Mouse (Mus musculus): ENCODE data around the gene Phkb. TPM values are rescaled to one million over a fixed set of nuclear protein-coding genes. Genes with fewer than 3 reads are reported as not detected.

The Phkb gene
- total RNA-seq, 1 experiment from 2014 or later: 61.2 TPM

DNA sequence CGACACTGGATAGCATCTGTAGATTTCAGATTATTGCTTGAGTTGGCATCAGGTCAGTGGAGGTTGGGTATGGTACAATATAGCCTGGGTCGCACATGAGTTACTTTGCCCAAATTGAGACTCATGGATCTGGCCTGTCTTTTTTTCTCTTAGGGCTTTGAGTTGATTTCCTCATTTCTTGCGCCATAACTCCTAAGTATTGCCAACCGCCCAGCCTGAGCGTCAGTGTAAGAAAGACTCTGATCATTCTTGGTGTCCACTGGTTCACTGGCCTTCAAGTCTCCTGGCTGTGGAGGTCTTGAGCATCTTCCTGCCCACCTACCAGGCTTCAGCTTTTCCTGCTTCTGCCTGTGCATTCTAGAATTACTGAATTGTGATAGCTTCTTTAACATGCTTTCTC lies 104.1 kb downstream of the Phkb start:
- no peak for DNase-seq

DNA sequence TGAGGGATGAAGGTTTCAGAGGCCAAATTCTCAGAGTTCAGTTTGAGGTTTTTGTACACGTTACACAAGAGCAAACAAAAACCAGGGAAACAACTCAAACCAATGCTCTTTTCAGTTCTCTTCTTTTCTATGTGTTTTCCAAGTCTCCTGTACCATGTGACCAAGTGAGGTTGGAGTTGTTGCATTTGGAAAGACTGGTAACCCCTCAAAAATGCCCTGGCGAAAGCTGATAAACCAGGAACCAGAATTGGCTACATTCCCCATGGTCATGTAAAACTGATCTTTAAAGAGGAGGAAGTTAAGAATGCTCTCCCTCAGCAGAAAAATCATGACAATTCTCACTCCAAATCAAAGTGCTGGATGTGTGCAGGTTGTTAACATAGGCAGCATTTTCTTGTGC lies 117.6 kb downstream of the Phkb start:
- no peak for DNase-seq

DNA sequence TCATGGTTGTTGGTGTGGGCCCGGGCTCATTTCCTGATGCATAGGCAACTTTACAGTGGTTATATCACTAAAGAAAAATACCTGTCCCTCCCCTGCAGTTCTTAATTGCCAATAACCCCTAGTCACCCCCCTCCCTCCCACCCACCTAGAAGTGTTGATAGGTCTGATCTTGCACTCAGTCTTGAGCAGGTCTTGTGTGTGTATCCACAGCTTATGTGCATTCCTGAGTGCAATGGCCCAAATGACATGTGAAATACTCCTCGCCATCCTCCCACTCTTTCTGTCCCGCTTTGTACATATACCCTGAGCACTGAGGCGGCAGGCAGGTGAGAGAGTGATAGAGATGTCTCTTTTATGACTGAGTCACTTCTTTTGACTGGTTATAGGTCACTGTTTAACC lies 119.1 kb downstream of the Phkb start:
- DNase-seq: no peak

DNA sequence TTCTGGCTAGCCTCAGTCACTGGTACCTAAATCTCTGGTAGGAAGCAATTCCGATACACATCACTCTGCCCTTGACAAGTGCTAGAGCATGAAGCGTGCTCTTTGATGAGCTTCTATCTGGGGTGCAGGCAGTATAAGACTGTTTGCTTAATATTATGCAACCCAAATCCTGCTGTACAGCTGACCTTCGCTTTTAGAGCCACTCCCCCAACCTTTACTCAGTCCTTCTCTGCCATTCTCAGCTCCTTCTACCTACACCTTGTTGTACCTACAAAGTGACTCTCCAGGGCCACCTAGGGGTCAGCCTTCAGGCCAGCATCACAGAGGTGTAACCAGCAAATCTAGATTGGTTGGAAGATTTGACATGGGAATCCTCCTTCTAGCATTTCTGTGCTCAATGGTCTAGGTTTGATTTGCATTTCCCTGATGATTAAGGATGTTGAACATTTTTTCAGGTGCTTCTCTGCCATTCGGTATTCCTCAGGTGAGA lies 136.9 kb downstream of the Phkb start:
- no peak for DNase-seq

DNA sequence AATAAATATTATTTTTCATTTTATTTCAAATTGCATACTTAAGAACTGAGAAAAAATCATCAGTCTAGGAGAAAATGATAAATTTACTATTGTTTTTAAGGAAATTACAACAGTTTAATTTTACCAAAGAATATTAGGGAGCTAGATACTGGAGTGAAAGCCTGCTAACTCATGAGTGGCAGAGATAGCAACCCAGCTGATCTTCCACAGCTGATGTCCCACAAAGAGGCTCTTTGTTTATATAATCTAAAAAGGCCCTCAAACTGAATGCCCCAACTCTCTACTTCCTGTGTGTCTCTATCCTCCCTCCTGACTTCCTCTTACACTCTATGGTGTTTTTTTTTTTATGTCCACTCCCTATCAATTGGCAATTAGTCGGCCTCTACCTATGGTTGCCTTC lies 152.2 kb downstream of the Phkb start:
- no peak for DNase-seq

DNA sequence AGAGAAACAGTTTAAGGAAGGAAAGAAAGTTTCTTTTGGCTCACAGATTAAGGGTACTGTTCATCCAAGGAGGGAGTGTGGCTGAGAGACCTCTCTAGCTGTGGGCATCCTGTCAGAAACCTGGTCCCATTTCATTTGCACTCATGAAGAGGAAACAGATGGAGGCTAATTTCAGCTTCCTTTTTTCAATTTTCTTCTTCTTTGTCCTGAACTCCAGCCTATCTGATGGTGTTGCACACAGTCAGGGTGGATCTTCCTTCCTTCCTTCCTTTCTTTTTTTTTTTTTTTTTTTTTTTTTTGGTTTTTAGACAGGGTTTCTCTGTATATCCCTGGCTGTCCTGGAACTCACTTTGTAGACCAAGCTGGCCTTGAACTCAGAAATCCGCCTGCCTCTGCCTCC lies 152.9 kb downstream of the Phkb start:
- no peak for DNase-seq

DNA sequence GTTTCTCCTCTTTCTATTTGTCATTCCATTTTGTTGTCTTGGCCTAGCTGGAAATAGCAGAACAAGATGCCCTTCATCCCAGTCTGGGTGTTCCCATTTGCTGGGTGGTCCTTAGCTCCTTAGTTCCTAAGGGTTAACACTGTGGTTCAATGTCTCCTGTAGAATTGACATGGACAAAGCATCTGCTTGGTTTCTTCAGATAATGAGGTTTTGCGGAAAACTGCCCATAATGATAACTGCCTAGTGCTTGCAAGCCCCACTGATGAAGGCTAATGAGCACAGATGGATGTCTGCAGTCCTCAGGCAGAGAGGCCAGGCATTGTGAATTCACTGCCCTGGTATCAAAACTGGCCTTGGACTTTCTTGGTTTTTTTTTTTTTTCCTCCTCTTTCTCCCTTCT lies 155.2 kb downstream of the Phkb start:
- DNase-seq: no peak

DNA sequence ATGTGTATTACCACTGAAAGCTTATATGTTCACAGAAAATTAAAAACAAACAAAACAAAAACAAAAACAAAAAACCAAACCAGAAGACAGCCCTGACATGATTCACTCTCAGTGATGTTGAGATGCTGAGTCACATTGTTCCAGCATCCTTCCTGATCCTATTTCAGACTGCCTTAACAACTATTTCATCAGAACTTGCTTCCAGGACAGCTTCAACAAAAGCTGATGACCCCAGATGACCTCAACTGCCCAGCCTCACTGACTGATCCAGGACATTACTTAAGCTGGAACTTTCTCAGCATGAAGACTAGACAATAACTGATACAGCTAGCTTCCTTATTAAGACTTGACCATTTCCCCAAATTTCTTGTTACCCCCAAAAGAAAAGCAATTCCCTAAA lies 165.7 kb downstream of the Phkb start:
- DNase-seq: no peak

DNA sequence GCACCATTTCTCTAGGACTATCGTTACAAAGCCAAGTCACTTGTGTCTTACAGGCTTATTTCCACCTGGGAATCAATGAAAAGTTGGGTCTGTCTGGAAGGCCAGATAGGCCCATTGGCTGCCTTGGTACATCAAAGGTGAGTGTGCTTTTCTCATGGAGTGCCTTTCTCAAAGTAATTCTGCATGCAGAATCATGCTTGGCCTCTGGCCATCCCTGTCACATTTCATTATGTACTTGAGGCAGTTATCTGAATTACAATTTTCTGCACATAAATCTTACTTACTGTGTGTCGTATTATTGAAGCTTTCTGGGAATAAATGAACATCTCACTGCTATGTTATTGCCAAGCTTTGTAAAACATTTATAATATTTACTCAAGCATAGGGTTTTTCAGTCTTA lies 176.0 kb downstream of the Phkb start:
- no peak for DNase-seq

DNA sequence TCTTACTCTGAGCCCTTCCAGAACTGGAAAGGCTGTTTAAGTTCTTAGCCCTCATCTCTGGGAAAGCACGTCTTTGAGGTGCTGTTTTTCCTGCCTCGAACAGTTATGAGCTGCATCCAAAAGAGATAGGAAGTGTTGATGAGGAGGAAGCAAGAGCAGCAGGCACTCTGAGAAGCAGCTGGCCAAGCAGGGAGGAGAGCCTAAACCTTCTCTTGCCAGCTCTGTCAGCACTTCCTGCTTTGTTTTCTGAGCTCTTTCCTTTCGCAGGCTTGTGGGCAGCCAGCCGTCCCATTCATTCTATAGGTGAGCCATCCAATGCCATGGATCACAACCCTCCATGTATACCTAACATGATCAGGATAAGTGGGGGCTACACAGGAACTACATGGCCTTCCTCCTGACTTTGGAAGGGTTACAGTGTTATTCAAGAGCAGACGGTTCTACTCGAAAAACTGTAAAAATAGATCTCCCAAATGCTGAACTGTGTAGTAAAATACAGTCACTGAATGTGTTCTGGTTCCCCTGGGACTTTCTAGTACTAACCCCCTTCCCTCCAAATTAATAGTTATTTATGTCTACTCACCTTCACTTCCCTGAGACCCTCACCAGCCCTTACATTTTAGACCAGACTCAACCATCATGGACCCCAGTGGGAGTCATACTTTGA lies 188.0 kb downstream of the Phkb start:
- DNase-seq: no peak

DNA sequence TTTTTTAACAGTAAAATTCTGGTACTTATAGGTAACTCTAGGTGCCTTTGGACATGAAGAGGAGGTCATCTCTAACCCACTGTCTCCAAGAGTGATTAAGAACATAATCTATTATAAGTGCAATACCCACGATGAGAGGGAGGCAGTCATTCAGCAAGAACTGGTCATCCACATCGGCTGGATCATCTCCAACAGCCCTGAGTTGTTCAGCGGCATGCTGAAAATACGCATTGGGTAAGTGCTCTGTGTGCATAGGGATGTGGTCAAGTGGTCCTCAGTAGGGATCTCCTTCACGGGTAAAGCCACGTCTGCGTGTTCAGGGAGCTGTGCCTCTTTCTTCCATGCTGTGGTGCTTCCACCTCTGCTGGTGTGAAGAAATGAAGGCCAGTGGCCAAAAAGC lies 188.7 kb downstream of the Phkb start:
- no peak for DNase-seq

DNA sequence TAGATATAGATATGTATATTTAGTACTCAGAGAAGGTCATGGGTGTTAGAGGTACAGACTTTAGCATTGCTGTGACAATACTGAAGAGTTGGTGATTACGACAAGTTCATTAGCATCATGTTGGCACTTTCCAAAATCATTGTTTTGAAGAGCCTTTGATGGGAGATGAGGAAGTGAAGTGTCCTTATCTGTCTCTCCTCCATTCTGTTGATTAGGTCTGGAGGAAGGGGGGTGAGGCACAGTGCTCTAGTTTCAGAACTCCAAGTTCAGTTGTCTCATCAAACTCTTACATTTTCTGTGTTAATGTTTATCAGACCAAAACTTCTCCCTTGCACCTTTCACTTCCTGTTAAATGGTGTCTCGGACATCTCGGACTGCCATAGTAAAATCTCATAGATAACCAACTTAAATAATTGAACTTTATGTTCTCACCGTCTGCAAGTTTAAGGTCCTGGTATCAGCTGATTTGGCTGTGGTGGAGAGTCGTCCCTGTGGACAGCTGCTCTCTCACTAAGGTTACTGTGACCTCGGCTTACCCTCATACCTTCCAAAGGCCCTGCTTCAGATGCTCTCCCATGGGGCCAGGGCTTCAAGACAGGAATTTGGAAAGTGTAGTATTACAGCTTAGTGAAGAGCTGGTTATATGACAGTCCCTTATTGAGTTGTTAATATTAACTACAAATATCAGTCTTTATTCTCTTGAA lies 194.1 kb downstream of the Phkb start:
- DNase-seq: no peak

DNA sequence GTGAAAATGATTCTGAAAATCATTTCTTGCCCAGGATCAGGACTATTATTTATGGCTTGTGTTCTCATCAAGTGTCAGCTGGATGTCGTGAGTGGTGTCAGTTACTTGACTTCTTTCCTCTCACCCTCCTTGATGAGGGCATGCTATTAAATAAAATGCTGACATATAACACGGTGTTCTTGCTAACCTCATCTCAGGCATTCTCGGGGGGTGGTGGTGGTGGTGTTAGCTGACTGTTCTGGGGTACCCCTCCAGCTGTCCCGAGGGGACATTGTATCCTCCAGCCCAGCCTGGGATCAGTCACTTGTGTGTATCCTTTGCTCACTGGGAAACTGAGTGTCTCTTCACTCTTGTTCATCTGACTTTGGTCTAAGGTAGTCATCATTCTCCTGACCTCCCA lies 194.6 kb downstream of the Phkb start:
- DNase-seq: no peak

DNA sequence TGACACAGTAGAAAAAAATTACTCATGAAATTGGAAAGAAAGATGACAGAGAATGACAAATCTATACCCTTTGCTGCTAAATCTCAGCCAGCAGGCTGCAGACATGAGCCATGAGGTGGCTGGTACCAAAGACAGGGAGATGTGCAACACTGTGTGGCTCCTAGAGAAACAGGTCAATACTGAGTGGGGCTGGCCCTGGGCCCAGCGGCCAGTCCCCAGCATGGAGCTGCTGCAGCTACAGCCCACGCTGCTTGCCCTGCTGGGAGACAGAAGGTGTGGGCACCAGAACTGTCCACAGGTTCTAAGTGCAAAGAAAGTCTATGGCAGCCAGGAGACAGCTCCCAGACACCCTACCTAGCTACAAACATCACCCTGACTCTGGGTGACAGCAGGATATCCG lies 197.7 kb downstream of the Phkb start:
- no peak for DNase-seq

DNA sequence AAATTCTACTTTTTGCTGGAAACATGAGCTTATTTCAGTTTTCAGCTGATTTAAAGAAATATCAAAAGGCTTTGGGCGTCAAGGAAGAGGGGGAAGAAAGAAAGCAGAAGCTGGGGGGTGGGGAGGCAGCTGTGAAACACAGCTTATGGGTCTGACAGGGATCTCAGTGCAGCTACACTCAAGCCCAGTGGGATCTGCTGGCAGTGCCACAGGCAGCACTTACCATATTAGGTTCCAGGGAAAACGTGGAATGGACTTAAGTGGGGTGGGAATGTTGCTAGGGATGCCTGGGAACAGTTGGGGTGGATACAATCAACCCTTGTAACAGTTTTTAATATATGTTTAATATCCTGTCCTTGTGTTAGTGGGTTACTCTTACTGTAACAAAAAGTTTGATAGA lies 201.3 kb downstream of the Phkb start:
- DNase-seq: no peak

DNA sequence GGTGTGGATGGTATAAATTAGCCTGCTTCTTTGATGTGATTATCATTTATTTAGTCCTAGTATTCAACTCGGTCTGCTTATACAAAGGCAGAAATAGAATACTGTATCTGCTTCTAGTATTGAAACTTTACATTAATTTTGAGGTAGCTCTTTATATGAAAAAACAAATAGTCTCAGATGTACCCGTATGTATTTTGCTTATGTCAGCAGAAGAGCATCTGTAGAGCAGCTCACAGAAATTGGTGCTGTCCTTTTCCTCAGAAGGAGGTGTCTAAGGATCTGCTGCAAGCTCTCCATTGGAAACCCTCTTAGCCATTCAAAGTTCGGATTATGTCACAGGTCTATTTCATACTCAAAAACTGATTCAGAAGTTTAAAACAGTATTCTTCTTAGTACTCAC lies 210.1 kb downstream of the Phkb start:
- DNase-seq: no peak

DNA sequence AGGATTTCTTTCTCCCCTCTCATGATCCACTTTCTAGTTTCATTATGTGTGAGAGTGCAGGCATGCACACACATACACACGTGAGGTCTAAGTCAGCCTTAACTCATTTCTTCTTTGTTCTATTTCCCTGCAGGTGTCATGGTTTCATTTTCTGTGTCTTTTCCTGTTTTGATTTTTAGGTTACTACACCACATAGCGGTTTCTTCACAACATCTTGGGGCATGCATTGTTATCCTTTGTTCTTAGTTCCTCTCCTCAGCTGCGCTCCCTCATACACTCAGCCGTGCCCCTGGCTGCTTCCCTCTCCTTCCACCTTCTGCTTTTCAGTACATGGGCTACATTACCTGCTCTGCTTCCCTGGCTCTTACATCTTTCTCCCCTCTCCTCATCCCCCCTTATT lies 211.2 kb downstream of the Phkb start:
- no peak for DNase-seq

DNA sequence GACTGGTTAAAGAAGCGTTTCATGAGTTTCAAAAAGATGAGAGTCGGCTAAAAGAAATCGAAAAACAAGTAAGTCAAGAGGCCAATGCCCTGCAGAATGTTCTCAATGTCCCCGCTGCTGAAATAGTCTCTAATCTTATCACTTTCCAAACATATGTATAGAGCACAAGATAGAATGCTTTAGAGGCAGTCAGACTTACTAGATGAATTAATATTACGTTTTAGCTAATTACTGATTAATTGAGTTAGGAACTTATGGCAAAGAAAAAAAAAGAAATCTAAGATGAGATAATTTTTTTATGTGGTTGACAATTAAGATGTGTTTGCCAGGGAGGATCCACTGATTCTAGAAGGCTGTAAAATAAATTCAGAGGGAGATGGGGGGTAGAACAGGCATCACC lies 217.9 kb downstream of the Phkb start:
- DNase-seq: no peak

DNA sequence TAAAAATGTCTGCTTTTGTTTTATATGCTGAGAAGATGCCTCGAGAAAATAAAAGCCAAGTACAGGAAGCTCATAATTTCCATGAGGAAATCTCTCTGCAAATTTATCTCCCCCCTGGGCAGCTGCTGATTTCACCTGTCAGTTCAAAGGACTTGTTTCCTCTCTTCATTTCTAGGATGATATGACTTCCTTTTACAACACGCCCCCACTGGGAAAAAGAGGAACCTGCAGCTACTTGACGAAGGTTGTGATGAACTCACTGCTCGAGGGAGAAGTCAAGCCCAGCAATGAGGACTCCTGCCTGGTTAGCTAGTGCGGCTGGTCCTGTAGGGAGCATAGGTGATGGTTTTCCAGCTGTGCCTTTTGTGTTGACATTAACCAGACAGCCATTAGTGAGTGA lies 218.4 kb downstream of the Phkb start:
- DNase-seq: no peak

DNA sequence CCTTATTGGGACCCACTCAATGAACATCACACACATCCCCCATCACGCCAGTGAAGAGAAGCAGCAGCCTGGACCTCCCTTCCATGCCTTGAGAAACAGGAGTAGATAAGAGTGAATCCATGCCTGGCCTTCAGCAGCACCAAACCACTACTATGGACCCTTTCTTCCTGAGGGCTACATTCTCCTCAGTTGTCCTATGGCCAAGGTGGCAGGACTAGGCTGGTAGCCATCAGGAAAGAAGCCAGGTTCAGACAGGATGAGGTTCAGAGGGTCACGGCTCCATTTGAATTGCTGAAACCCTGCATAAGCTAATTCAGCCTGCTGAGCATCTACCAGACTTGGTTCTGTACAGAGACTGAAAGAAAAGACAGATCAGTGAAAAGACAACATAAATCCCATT lies 222.7 kb downstream of the Phkb start:
- no peak for DNase-seq

DNA sequence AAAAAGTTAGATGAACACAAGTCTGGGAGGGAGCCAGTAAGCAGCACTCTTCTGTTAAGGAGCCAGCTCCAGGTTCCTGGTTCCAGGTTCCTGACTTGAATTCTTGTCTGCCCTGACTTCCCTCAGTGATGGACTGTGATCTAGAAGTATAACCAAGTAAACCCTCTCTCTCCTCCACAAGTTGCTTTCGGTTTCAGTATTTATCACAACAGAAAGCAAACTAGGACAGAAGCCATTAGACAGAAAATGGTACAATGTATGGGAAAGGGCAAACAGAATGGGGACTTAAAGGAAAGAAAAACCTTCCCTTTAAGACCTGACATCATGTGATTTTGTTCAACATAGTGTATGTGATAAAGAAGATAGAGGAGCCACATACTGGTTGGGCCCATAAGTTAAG lies 238.7 kb downstream of the Phkb start:
- no peak for DNase-seq

DNA sequence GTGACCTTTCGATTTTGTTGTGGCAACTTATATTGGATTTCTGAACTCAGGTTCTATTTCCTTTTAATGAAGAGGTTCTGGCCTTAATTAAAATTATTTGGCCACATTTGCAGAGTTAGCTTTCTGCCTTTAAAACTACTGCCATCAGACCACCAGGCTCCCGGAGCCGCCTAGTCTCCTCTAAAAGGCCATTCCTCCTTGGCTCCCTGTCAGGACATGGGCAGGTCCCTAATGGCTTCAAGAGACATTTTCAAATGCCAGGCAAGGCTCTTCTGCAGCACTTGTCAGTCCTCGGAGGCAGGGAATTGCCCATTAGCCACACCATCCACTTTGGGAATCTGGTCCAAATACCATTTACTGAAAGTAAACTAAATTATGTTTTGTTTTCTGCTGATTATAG lies 242.6 kb downstream of the Phkb start:
- DNase-seq: peak; percentile 8

DNA sequence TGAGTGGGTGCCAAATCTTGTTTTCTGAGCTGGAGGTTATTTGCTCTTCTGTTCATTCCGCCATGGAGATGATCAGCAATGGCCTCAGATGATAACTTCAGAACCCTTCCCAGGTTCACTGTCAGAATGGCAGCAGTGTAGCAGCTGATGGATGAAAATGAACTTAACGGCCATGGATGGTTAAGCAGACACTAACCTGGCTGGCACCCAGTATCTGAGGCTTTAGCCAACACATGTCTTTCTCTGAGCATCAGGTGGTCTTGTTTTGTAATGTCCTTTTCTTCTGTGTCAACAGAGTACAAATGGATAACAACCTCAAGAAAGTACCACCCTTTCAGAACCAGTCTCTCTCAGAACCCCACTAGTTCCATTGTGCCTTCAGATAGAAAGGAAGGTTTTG lies 246.0 kb downstream of the Phkb start:
- DNase-seq: no peak

DNA sequence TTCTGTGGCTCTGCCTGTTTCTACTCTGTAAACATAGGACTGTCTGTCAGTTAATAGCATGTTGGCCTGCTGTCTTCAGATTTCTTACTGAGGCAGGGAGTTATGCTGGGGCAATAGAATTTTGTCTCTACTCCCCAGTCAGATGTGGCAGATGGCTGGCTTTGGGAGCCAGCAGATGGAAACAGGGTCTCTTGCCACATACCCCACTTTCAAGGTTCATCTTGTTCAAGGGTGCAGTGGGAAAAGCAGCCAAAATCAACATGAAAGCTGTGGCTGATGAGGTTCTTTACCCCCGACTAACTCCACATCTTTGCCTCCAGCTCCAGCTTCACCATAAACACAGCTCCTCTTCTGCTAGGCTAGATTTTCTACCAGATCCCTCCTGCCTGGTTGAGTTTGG lies 246.7 kb downstream of the Phkb start:
- no peak for DNase-seq
